Mouse (Mus musculus): ENCODE data around the gene Clvs2.
A peak's percentile ranks its signal among the peaks of the same experiment; 100 is the strongest.

The Clvs2 gene

GRCm38 (mm10) chr10:33624131-33624879 lies at the start of gene Clvs2:
Clvs2 (minus strand) TSS chr10:33624769.
- DNase-seq = no peak

GRCm38 (mm10) chr10:33653142-33653541 lies 28.6 kb upstream of the Clvs2 start:
- peak; percentile 35 for DNase-seq

DNA sequence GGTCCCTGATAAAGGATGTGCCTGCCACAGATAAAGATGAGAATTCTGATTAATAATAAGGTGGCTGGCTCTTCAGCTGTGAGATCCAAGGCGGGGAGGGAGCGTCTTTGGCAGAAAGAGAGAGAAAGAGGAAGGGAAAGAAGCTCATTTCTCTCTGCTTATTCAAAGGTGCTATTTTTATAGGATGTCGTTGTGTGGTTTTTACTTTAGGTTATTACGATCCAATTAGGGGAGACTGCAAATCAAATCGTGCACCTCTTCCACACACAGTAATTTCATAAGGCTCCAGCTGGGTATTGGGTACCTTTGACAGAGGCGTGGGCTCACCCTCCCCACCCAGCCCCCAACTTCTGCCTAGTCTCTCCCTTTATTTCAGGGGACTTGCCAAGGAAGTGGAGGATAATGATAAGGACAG lies 985 bp downstream of the Clvs2 start:
- DNase-seq = no peak

- DNase-seq = no peak
Measured at GRCm38 (mm10) chr10:33622700-33623099, 1.9 kb downstream of the Clvs2 start.

DNA sequence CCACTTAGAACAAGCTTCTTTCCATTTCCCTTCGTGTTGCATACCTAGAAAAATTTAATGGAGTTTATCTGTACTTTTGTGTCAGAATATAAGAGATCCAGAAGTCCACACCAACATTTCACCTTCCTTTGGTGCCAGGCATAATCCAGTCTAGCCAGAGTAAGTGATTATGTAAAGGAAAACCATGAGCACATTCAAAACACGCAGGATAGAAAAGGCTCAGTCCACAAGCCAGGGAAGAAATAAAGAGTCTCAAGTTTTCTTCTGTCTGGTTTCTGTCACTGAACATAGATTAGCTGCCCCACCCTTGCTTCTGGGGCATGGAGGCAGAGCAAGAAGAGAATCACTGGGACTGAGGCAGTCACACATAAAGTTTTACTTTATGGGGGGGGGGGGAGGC lies 8.4 kb downstream of the Clvs2 start:
- no peak for DNase-seq

- DNase-seq = no peak
Measured at GRCm38 (mm10) chr10:33613197-33613596, 11.4 kb downstream of the Clvs2 start.

DNA sequence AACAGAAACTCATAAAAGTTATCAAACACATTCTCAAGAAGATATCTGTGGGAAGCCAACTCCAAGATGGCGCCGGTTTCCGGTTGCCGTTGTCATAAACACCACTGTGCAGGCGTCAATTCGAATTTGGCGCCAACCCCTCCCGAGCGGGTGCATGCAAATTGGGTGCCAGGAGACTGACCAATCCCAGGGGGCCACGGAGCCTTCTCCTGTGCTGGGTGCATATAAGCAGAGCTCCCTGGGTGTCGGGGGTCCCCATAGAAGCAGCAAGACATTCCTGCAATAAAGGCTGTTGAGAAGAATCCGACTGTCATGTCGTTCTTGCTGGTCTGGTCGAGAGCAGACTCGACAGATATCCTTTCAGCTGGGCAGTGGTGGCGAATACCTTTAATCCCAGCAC lies 31.8 kb downstream of the Clvs2 start:
- DNase-seq = no peak

DNA sequence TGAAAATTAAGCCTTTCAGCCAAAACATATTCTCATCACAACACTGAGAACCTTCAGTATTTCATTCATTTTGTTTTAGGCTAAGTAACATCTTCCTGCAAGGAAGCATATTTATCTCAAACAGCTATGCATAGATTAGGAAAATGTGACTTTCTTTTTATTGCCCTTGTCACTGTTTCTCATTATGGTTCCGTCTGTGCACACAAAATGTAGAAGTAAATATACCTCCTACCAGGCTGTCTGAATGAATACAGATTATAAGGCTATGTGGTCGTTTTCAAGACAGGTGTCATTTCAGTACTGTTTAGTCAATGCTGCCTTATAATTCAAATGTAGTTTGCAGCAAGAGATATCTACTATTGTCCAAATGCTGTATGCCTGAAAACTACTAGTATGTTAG lies 35.8 kb downstream of the Clvs2 start:
- no peak for DNase-seq

- DNase-seq = no peak
Measured at GRCm38 (mm10) chr10:33587118-33587517, 37.5 kb downstream of the Clvs2 start.

DNA sequence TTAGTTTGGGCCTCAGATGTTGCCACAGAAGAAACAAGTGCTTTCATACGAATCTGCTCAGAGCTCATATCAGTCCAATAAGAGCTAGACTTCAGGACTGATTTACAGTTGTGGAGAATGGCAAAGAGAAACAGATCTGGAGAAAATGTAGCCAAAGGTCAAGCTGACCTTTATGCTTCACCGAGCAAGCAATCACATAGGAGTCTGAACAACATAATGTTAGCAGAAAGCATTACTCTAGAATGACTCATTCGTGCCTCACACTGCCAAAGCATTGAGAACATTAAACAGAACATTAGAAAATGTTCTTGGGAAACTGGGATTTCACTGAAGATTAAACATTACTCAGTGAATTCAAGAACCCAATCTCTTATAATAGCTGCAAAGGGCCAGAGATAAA lies 66.5 kb downstream of the Clvs2 start:
- peak; percentile 60 for DNase-seq

GRCm38 (mm10) chr10:33540331-33540730 lies 84.2 kb downstream of the Clvs2 start:
- DNase-seq = no peak
